Mouse (Mus musculus) MEL (cell line): Measurements from ENCODE around the gene Tmem33.

Experiments
- CTCF ChIP-seq, 3 experiments: IDR thresholded peaks in 2 of 3; conservative IDR thresholded peaks in 1 of 3; 2 replicates each; pipeline ENCODE4 v1.5.1; 2011 to 2012; ENCODE audit warnings: low read length in 3 of 3, low read depth in 2 of 3, mild to moderate bottlenecking in 2 of 3, improper control_type of control experiment in 1 of 3, inconsistent platforms in 1 of 3, mixed read lengths in 1 of 3, moderate library complexity in 1 of 3; ENCODE audit not compliant: control insufficient read depth in 1 of 3, insufficient read depth in 1 of 3, poor library complexity in 1 of 3, severe bottlenecking in 1 of 3
- ELF1 ChIP-seq: IDR thresholded peaks from 2 replicates; pipeline ENCODE4 v1.6.1; 2014; ENCODE audit warnings: low read depth, mild to moderate bottlenecking, inconsistent platforms, low read length, improper control_type of control experiment, moderate library complexity
- MAX ChIP-seq: IDR thresholded peaks from 2 replicates; pipeline ENCODE4 v1.6.1; 2011; ENCODE audit warnings: low read length, improper control_type of control experiment
- POLR2A ChIP-seq, 2 experiments: IDR thresholded peaks; 2 replicates each; pipeline ENCODE4 v1.6.1; 2011 to 2012; ENCODE audit warnings: low read length in 2 of 2, mild to moderate bottlenecking in 2 of 2, control low read depth in 1 of 2, improper control_type of control experiment in 1 of 2, low read depth in 1 of 2, moderate library complexity in 1 of 2; ENCODE audit not compliant: control insufficient read depth in 1 of 2, insufficient read depth in 1 of 2, poor library complexity in 1 of 2
- POLR2AphosphoS2 ChIP-seq: IDR thresholded peaks from 2 replicates; pipeline ENCODE4 v1.6.1; 2011; ENCODE audit warnings: low read length, improper control_type of control experiment
- SIN3A ChIP-seq: IDR thresholded peaks from 2 replicates; pipeline ENCODE4 v1.6.1; 2012; ENCODE audit warnings: low read length, improper control_type of control experiment, inconsistent platforms

- TF ChIP-seq CTCF (IDR thresholded peaks at IDR 0.05 in 2 of 3, conservative IDR thresholded peaks at IDR 0.05 in 1 of 3; ENCODE audit: control insufficient read depth in 1 of 3, insufficient read depth in 1 of 3, low read depth in 2 of 3, low read length in 3 of 3, poor library complexity in 1 of 3, severe bottlenecking in 1 of 3) = no peak
- TF ChIP-seq POLR2AphosphoS2 = no peak
- no peak for TF ChIP-seq MAX
- TF ChIP-seq POLR2A (IDR thresholded peaks at IDR 0.05; ENCODE audit: control insufficient read depth in 1 of 2, insufficient read depth in 1 of 2, low read depth in 1 of 2, low read length in 2 of 2, poor library complexity in 1 of 2) = no peak
- TF ChIP-seq SIN3A = no peak
- no peak for TF ChIP-seq ELF1
Observed at GRCm38 (mm10) chr5:67221901-67222300, 38.5 kb upstream of the Tmem33 start.
